Mouse (Mus musculus): ENCODE data around the gene Top1. TPM values are rescaled to one million over a fixed set of nuclear protein-coding genes. Genes with fewer than 3 reads are reported as not detected.
A peak's percentile ranks its signal among the peaks of the same experiment; 100 is the strongest.

The Top1 gene
- total RNA-seq, 2 experiments from 2014 or later = 59.1 to 60.9 TPM

- no peak for DNase-seq
- intact Hi-C loops (cut with DNase I) = loop anchor here (2.0 to 5.0 kb wide), 2 partner anchors 54 to 93 kb away; partner anchors contain the start of gene Top1
Measured at GRCm38 (mm10) chr2:160701603-160702002, 55.9 kb downstream of the Top1 start.

DNA sequence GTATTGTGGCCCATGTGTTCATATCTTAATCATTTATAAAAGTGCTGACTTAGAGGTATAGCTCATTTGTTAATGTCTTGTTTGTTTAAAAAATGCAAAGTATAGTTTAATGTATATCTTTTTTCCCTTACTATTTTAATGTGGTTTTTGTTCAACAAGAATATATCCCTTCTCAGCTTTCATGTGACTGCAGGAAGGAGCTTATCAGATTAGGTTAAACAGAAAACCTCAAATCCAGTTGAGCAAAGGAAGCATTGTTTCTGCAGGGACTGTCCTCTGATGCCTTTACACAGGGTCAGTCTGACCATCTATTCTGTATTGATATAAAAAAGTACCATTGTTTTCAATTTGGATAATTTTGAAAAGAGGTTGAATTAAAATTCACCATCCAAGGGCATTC is 57.1 kb downstream of the Top1 start:
- intact Hi-C loops (cut with DNase I) = loop anchor here (5.0 kb wide), 1 partner anchor 56 kb away; the partner anchor contains the start of gene Top1
- DNase-seq = no peak

DNA sequence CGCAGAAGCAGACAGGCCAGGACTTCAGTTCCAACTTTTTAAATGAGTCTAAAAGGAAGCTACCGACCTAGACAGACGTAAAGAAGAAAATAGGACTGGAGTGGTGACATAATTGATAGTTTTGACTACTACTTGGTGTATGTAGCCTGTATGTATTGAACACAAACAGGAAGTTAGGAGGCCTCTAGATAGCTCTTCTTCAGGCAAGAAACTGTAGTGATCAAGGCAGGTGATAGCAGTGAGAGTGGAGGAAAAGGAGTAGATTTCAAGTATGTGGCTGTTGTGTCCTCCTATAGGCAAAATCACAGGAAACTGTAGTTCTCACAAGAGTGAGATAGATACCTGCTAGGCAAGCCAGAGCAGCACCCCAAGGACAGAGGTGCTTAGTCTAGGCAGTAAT is 62.0 kb downstream of the Top1 start:
- DNase-seq = no peak
- intact Hi-C loops (cut with DNase I) = no loop called here

GRCm38 (mm10) chr2:160715463-160716030 is 69.9 kb downstream of the Top1 start:
- intact Hi-C loops (cut with DNase I) = no loop called here

GRCm38 (mm10) chr2:160717269-160717668 is 71.6 kb downstream of the Top1 start:
- DNase-seq = peak in 1 of 2 experiments; percentile 71
- intact Hi-C loops (cut with DNase I) = no loop called here

More at GRCm38 (mm10) chr2:160715463-160716030, 69.9 kb downstream of the Top1 start:
- no peak for DNase-seq

DNA sequence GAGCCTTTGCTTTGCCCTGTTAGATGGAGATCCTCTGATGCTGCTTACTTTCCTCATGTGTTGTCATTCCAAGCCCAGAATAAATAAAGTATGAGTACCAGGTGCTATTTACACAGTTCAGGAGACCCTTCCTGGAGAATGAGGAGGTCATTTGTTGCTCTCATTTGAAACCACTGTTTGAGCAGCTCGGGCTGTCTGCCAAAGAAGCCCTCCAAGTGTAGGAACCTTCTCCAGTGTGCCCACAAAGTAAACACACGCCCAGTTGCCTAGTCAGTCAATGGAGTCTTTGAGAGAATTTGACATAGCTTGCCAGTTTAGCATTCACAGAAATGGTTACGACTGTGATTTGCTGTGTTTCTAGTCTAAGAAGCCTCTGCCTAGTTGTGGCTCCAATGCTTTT is 73.1 kb downstream of the Top1 start:
- intact Hi-C loops (cut with DNase I) = no loop called here
- no peak for DNase-seq

GRCm38 (mm10) chr2:160722714-160723113 is 77.0 kb downstream of the Top1 start:
- intact Hi-C loops (cut with DNase I) = no loop called here
- DNase-seq = no peak

GRCm38 (mm10) chr2:160723613-160724375 is 78.1 kb downstream of the Top1 start:
- intact Hi-C loops (cut with DNase I) = no loop called here
- DNase-seq = no peak

GRCm38 (mm10) chr2:160724536-160724935 is 78.8 kb downstream of the Top1 start:
- DNase-seq = no peak
- intact Hi-C loops (cut with DNase I) = no loop called here

GRCm38 (mm10) chr2:160725877-160726864 is 80.5 kb downstream of the Top1 start:
- DNase-seq = no peak
- intact Hi-C loops (cut with DNase I) = no loop called here

GRCm38 (mm10) chr2:160728972-160729371 is 83.3 kb downstream of the Top1 start:
- intact Hi-C loops (cut with DNase I) = loop anchor here (2.0 kb wide), 1 partner anchor 64 kb away; no protein-coding TSS in a partner anchor
- peak in 1 of 2 experiments; percentile 1 for DNase-seq

DNA sequence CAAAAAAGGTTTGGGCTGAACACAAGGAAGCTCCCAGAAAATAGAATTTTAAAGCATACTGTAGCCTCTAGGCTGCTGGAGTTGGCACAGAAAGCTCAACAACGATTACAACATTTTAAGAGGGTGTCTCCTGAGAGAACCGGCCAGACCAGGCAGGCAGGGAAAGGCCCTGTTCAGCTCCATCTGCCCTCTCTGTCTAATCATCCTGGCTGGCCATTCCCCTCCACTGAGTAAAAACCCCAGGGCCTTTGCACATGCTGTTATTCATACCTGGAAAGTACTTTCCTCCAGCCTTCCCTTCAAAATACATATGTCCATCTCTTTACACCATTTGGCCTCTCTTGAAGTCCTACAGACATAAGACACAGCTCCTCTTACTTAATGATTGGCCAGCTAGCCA is 83.7 kb downstream of the Top1 start:
- intact Hi-C loops (cut with DNase I) = loop anchor here (2.0 kb wide), 1 partner anchor 63 kb away; no protein-coding TSS in a partner anchor

GRCm38 (mm10) chr2:160729851-160730796 is 84.4 kb downstream of the Top1 start:
- peak in 1 of 2 experiments; percentile 33 for DNase-seq
- intact Hi-C loops (cut with DNase I) = loop anchor here (1.0 to 2.0 kb wide), 2 partner anchors 63 to 157 kb away; no protein-coding TSS in a partner anchor

More for the DNA sequence above, 83.7 kb downstream of the Top1 start:
- peak in 1 of 2 experiments; percentile 3 for DNase-seq

DNA sequence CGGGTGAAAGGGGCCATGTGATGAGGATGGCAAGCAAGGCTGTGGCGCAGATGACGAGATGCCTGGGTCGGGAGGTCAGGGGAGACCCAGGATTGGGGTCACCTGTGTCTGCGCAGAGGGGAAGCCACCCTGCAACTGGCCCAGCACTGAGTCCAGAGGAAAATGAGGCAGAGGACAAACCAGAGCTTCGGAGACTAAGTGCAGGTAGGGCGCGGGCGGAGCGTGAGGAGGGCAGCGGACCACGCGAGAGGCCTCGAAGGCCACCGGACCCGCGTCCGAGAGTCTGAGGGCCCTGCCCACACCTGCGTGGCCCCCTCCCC is 85.1 kb downstream of the Top1 start:
- intact Hi-C loops (cut with DNase I) = loop anchor here (1.0 kb wide), 1 partner anchor 157 kb away; no protein-coding TSS in a partner anchor
- DNase-seq = peak in 1 of 2 experiments; percentile 11

- intact Hi-C loops (cut with DNase I) = no loop called here
- peak; percentile 96 for DNase-seq
Measured at GRCm38 (mm10) chr2:160731117-160731838, 85.6 kb downstream of the Top1 start, which contains the start of gene Plcg1. Plcg1 (plus strand) TSS chr2:160731300.

- DNase-seq = peak; percentile 77 to 78
- intact Hi-C loops (cut with DNase I) = loop anchor here (2.0 kb wide), 1 partner anchor 29 kb away; no protein-coding TSS in a partner anchor
Measured at GRCm38 (mm10) chr2:160731839-160732261, 86.2 kb downstream of the Top1 start.

GRCm38 (mm10) chr2:160732420-160732995 is 86.8 kb downstream of the Top1 start:
- no peak for DNase-seq
- intact Hi-C loops (cut with DNase I) = loop anchor here (2.0 kb wide), 1 partner anchor 28 kb away; no protein-coding TSS in a partner anchor

GRCm38 (mm10) chr2:160733131-160733531 is 87.4 kb downstream of the Top1 start:
- no peak for DNase-seq
- intact Hi-C loops (cut with DNase I) = loop anchor here (2.0 kb wide), 1 partner anchor 28 kb away; no protein-coding TSS in a partner anchor
